Mouse (Mus musculus) hindbrain, embryonic 13.5 days (tissue): ENCODE results near the gene Ttll7. TPM values are rescaled to one million over a fixed set of nuclear protein-coding genes. Genes with fewer than 3 reads are reported as not detected.

ENCODE experiments used
- ATAC-seq: fragments of 200-750 bp; cut with Nextera tagmentation; 2 replicates; pipeline ENCODE4 v1.8.0; 2017; ENCODE audit warnings: moderate TSS enrichment; ENCODE audit not compliant: low FRiP score
- H3K27ac ChIP-seq: fragments of 300-500 bp; sonication (generic); 2 replicates; pipeline ENCODE4 v1.5.1; 2015; ENCODE audit warnings: inconsistent platforms, mild to moderate bottlenecking, moderate library complexity
- H3K27me3 ChIP-seq: fragments of 300-500 bp; sonication (generic); 2 replicates; pipeline ENCODE4 v1.6.1; 2015; ENCODE audit warnings: mild to moderate bottlenecking, inconsistent platforms
- H3K36me3 ChIP-seq: fragments of 300-500 bp; sonication (generic); 2 replicates; pipeline ENCODE4 v1.6.1; 2015; ENCODE audit warnings: mild to moderate bottlenecking, inconsistent platforms
- H3K4me1 ChIP-seq: fragments of 300-500 bp; sonication (generic); replicated peaks from 2 replicates; pipeline ENCODE4 v1.6.1; 2015; ENCODE audit warnings: inconsistent platforms
- H3K4me2 ChIP-seq: fragments of 300-500 bp; sonication (generic); 2 replicates; pipeline ENCODE4 v1.6.1; 2015; ENCODE audit warnings: inconsistent platforms, mild to moderate bottlenecking, moderate library complexity
- H3K4me3 ChIP-seq: fragments of 300-500 bp; sonication (generic); 2 replicates; pipeline ENCODE4 v1.5.1; 2015; ENCODE audit warnings: mild to moderate bottlenecking, inconsistent platforms
- H3K9ac ChIP-seq: fragments of 300-500 bp; sonication (generic); 2 replicates; pipeline ENCODE4 v1.6.1; 2015; ENCODE audit warnings: mild to moderate bottlenecking, inconsistent platforms
- H3K9me3 ChIP-seq: fragments of 300-500 bp; sonication (generic); 2 replicates; pipeline ENCODE4 v1.6.1; 2016; ENCODE audit warnings: inconsistent platforms
- WGBS: fragments of 180-500 bp; shearing (Covaris S2); methylation state at CpG from one replicate; pipeline ENCODE4 v1.1.7; 2015; 5-methylcytosine and 5-hydroxymethylcytosine counted together
- polyA plus RNA-seq: library from polyadenylated mRNA; unstranded; fragments of >200 nt; fragmentation: Nextera tagmentation; extraction: Ambion mirVana; gene quantifications from 2 replicates; pipeline ENCODE4 v1.2.1, GENCODE M21; 2015

Gene Ttll7
- 9.5 and 9.7 TPM in 2 replicates for polyA plus RNA-seq

DNA sequence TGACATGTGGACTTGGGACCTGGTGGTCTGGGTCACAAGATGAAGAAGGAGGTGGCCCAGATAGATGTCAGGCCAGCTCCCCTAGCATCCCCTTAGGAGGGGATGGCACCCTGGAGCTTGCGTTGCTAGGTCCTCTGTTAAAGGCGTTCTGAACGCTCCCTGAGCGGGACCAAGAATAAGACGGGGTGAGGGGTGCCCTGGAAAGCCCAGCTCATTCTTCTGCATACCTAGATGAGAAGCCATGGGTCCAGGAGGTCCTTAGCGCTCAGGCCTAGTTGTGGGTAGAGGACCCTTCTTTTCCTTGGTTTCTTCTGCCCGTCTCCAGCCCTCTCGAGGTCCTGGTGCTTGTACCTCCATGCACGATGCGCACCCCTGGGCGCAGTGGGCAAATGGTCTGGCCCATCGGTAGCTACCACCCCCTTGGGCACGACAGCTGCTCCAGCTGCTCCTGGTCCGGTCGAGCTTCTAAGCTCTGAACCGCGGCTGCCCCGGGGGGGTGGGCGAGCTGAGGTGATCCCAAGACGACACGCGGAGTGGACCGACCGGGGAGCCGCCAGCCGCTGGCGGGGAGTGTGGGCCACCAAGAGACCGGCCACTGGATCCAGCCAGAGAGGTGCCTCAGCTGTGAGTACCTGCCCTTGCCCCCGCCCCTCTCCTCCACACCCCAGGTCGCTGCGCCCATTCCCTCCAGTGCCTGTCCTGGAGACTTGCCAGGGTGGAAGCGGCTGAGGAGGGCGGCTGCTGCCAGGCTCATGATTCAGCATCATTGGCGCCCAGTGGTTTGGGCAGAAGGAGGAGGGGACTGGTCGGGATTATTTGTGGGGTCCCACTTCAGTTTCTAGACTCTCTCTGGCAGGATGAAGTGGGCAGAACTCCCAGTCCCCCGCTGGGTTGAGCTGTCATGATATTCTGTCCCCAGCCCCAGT is at the start of gene Ttll7:
TSS of gene Ttll7 (plus strand) at position 402 of the 926 bp plus-strand sequence.
- Histone ChIP-seq H3K4me1 (peaks cover 26% of the 10 kb centered on the region), H3K27ac (peak within 1 kb of the TSS; percentile 87)
- under 1% methylated on average over 36 of the region's 36 CpGs for WGBS

GRCm38 (mm10) chr3:146812041-146812878 is 39.9 kb upstream of the Ttll7 start:
- peak overlapping the region; percentile 83 for H3K4me2 ChIP-seq
- peak; percentile 78 for ATAC-seq
- H3K9me3 ChIP-seq, result no peaks in the 10 kb centered on the region
- WGBS, result 1% methylated on average over 54 of the region's 60 CpGs
- peak overlapping the region; percentile 98 for H3K9ac ChIP-seq
- no peaks in the 10 kb centered on the region for H3K27me3 ChIP-seq
- H3K27ac ChIP-seq, result peak overlapping the region; percentile 95
- peaks cover 20% of the 10 kb centered on the region for H3K4me1 ChIP-seq
- H3K36me3 ChIP-seq, result peaks cover 6% of the 10 kb centered on the region; the same call in 1 of the 2 replicates
- H3K4me3 ChIP-seq, result peak overlapping the region; percentile 99

More for the DNA sequence above, at the start of gene Ttll7:
- no peaks in the 10 kb centered on the region for H3K36me3 ChIP-seq
- H3K27me3 ChIP-seq, result no peaks in the 10 kb centered on the region
- H3K9me3 ChIP-seq, result no peaks in the 10 kb centered on the region
- peak within 1 kb of the TSS; percentile 73 for H3K4me2 ChIP-seq
- peak; percentile 98 for ATAC-seq
- H3K4me3 ChIP-seq, result peak within 1 kb of the TSS; percentile 82
- peak within 1 kb of the TSS; percentile 88 for H3K9ac ChIP-seq

- under 1% methylated on average over 58 of the region's 60 CpGs for WGBS
- Histone ChIP-seq H3K4me2 (peak within 1 kb of the TSS; percentile 83), H3K9ac (peak within 1 kb of the TSS; percentile 98), H3K9me3 (no peaks in the 10 kb centered on the region), H3K36me3 (no peaks in the 10 kb centered on the region), H3K4me1 (peaks cover 20% of the 10 kb centered on the region), H3K4me3 (peak within 1 kb of the TSS; percentile 99), H3K27ac (peak within 1 kb of the TSS; percentile 95), H3K27me3 (no peaks in the 10 kb centered on the region)
- peak; percentile 98 for ATAC-seq
These were observed 39.2 kb upstream of the Ttll7 start, which contains the start of gene Prkacb for GRCm38 (mm10) chr3:146812901-146813393. Prkacb (minus strand) TSS chr3:146812990.

- H3K36me3 ChIP-seq, result no peaks in the 10 kb centered on the region
- H3K4me3 ChIP-seq, result peak overlapping the region; percentile 99
- no peak for ATAC-seq
- no peaks in the 10 kb centered on the region for H3K27me3 ChIP-seq
- peaks cover 20% of the 10 kb centered on the region for H3K4me1 ChIP-seq
- peak overlapping the region; percentile 78 for H3K4me2 ChIP-seq
- no peaks in the 10 kb centered on the region for H3K9me3 ChIP-seq
- H3K27ac ChIP-seq, result no peak overlapping the region; the same call in 1 of the 2 replicates
- 66% methylated on average over 7 of the region's 7 CpGs for WGBS
- H3K9ac ChIP-seq, result peak overlapping the region; percentile 98
These were observed 38.5 kb upstream of the Ttll7 start for GRCm38 (mm10) chr3:146813624-146814023.

GRCm38 (mm10) chr3:146820718-146821117 is 31.4 kb upstream of the Ttll7 start:
- ATAC-seq, result no peak
- no peak overlapping the region for H3K27ac ChIP-seq
- 90% methylated on average over 4 of the region's 4 CpGs for WGBS
- H3K4me3 ChIP-seq, result no peak overlapping the region
- peaks cover 5% of the 10 kb centered on the region; the same call in 1 of the 2 replicates for H3K27me3 ChIP-seq
- H3K4me1 ChIP-seq, result no peaks in the 10 kb centered on the region
- H3K9me3 ChIP-seq, result no peaks in the 10 kb centered on the region
- no peak overlapping the region for H3K4me2 ChIP-seq
- H3K9ac ChIP-seq, result no peak overlapping the region
- no peaks in the 10 kb centered on the region for H3K36me3 ChIP-seq

GRCm38 (mm10) chr3:146842766-146843165 is 9.4 kb upstream of the Ttll7 start:
- H3K4me3 ChIP-seq, result no peak overlapping the region

DNA sequence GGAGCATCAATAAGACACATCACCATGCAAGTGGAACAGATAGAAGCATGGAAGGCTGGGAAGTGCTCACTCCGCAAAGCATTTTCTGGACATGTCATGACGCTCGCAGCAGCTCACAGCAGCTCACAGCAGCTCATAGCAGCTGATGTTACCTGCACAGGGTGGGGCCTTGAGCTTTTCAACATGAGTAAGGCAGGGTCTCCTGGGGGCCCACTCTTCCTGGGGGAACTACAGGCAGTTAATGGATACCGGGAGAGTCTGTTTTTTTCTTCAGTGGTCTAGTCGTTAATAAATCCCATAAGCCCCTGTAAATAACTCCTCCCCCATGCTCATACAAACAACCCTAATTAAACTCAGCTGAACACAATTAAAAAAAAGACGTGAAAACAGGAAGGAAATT is 8.7 kb upstream of the Ttll7 start:
- Histone ChIP-seq H3K27ac (peak overlapping the region; percentile 52), H3K4me3 (no peak overlapping the region), H3K9ac (no peak overlapping the region), H3K4me1 (peaks cover 4% of the 10 kb centered on the region), H3K36me3 (no peaks in the 10 kb centered on the region), H3K4me2 (no peak overlapping the region), H3K9me3 (no peaks in the 10 kb centered on the region), H3K27me3 (no peaks in the 10 kb centered on the region)
- 61% methylated on average over 6 of the region's 6 CpGs for WGBS
- ATAC-seq, result no peak

More at GRCm38 (mm10) chr3:146842766-146843165, 9.4 kb upstream of the Ttll7 start:
- H3K9me3 ChIP-seq, result no peaks in the 10 kb centered on the region
- H3K27me3 ChIP-seq, result no peaks in the 10 kb centered on the region
- no peaks in the 10 kb centered on the region for H3K36me3 ChIP-seq
- no peak for ATAC-seq
- no peak overlapping the region for H3K27ac ChIP-seq
- peaks cover 4% of the 10 kb centered on the region for H3K4me1 ChIP-seq
- WGBS, result 76% methylated on average over 3 of the region's 3 CpGs
- H3K9ac ChIP-seq, result no peak overlapping the region
- no peak overlapping the region for H3K4me2 ChIP-seq

GRCm38 (mm10) chr3:146846237-146846636 is 5.9 kb upstream of the Ttll7 start:
- no peaks in the 10 kb centered on the region for H3K27me3 ChIP-seq
- no peaks in the 10 kb centered on the region for H3K9me3 ChIP-seq
- H3K27ac ChIP-seq, result no peak overlapping the region
- peaks cover 4% of the 10 kb centered on the region for H3K4me1 ChIP-seq
- ATAC-seq, result no peak
- no peak overlapping the region for H3K4me3 ChIP-seq
- no peaks in the 10 kb centered on the region for H3K36me3 ChIP-seq
- H3K4me2 ChIP-seq, result no peak overlapping the region
- WGBS, result 86% methylated on average over 5 of the region's 5 CpGs
- no peak overlapping the region for H3K9ac ChIP-seq

- Histone ChIP-seq H3K4me3 (no peak overlapping the region), H3K36me3 (no peaks in the 10 kb centered on the region), H3K9me3 (no peaks in the 10 kb centered on the region), H3K27ac (no peak overlapping the region), H3K4me1 (peaks cover 14% of the 10 kb centered on the region), H3K4me2 (no peak overlapping the region), H3K27me3 (no peaks in the 10 kb centered on the region), H3K9ac (no peak overlapping the region)
- ATAC-seq, result no peak
- WGBS, result 89% methylated on average over 8 of the region's 8 CpGs
These were observed 4.1 kb upstream of the Ttll7 start for GRCm38 (mm10) chr3:146848112-146848511.

- H3K4me3 ChIP-seq, result no peak overlapping the region
- H3K27me3 ChIP-seq, result no peaks in the 10 kb centered on the region
- WGBS, result 88% methylated on average over 7 of the region's 7 CpGs
- no peak overlapping the region for H3K4me2 ChIP-seq
- H3K36me3 ChIP-seq, result no peaks in the 10 kb centered on the region
- H3K27ac ChIP-seq, result no peak overlapping the region
- no peaks in the 10 kb centered on the region for H3K9me3 ChIP-seq
- H3K4me1 ChIP-seq, result peaks cover 22% of the 10 kb centered on the region
- ATAC-seq, result no peak
- H3K9ac ChIP-seq, result no peak overlapping the region
These were observed 2.8 kb upstream of the Ttll7 start for GRCm38 (mm10) chr3:146849360-146849759.

DNA sequence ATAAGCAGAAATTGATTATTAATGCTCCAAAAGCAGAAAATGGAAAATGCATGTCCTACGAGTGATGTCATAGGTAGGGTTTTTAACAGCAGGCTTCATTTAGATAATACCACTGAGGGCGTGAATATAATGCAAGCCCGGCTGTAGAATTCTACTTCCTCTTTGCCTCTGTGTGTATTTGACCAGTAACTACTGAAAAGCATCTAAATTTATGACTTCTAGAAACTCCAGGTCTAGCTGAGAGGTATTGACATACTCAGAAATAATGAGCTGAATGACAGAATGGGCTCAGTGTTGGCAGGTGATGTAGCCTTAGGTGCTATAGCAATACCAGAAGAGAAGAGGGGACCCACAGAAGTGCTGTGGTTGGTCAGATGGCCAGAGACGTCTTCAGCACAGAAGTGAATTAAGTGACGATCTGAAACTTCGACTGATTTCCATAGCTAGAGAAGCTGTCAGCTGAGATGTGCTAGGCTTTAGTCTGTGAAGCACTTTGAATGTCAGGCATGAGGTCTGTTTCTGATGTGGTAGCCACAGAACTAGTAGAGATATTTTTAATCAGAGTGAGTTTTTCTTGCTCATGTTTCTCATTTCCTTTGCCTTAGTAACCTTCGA is 2.4 kb downstream of the Ttll7 start:
- 74% methylated on average over 7 of the region's 7 CpGs for WGBS
- peak overlapping the region; percentile 73 for H3K4me2 ChIP-seq
- H3K27me3 ChIP-seq, result no peaks in the 10 kb centered on the region
- H3K4me1 ChIP-seq, result peaks cover 26% of the 10 kb centered on the region
- no peak overlapping the region for H3K9ac ChIP-seq
- no peaks in the 10 kb centered on the region for H3K36me3 ChIP-seq
- peak overlapping the region; percentile 3; the same call in 1 of the 2 replicates for H3K4me3 ChIP-seq
- no peaks in the 10 kb centered on the region for H3K9me3 ChIP-seq
- H3K27ac ChIP-seq, result no peak overlapping the region
- ATAC-seq, result no peak
